Mouse (Mus musculus) testis, adult 2 months (tissue): ENCODE measurements around the gene Ift43. TPM values are rescaled to one million over a fixed set of nuclear protein-coding genes. Genes with fewer than 3 reads are reported as not detected.
A peak's percentile ranks its signal among the peaks of the same experiment; 100 is the strongest.

ENCODE experiments used
- H3K27ac ChIP-seq: fragments of 200-500 bp; 2 replicates; pipeline ENCODE4 v1.5.1; 2012; ENCODE audit warnings: low read depth, low read length; ENCODE audit not compliant: control insufficient read depth, insufficient read depth
- H3K27me3 ChIP-seq: fragments of 200-500 bp; 2 replicates; pipeline ENCODE4 v1.6.1; 2012; ENCODE audit warnings: mild to moderate bottlenecking, low read length, moderate library complexity; ENCODE audit not compliant: control insufficient read depth, insufficient read depth
- H3K36me3 ChIP-seq: fragments of 200-500 bp; 2 replicates; pipeline ENCODE4 v1.6.1; 2012; ENCODE audit warnings: mild to moderate bottlenecking, low read length; ENCODE audit not compliant: control insufficient read depth, insufficient read depth
- H3K4me1 ChIP-seq: fragments of 200-500 bp; 2 replicates; pipeline ENCODE4 v1.6.1; 2012; ENCODE audit warnings: low read length; ENCODE audit not compliant: control insufficient read depth, insufficient read depth
- H3K4me3 ChIP-seq: fragments of 200-500 bp; 2 replicates; pipeline ENCODE4 v1.5.1; 2012; ENCODE audit warnings: low read depth, mild to moderate bottlenecking, low read length, moderate library complexity, mixed read lengths; ENCODE audit not compliant: control insufficient read depth
- CTCF ChIP-seq: fragments of 200-500 bp; IDR thresholded peaks from 2 replicates; pipeline ENCODE4 v1.5.1; 2012; ENCODE audit warnings: low read depth, mild to moderate bottlenecking, inconsistent platforms, low read length, moderate library complexity; ENCODE audit not compliant: control insufficient read depth, insufficient read depth, insufficient replicate concordance
- POLR2A ChIP-seq: fragments of 200-500 bp; IDR thresholded peaks from 2 replicates; pipeline ENCODE4 v1.6.1; 2012; ENCODE audit warnings: low read depth, mild to moderate bottlenecking, inconsistent platforms, low read length, moderate library complexity; ENCODE audit not compliant: control insufficient read depth
- polyA plus RNA-seq: library from polyadenylated mRNA; depleted of rRNA; stranded (reverse); fragments of >200 nt; gene quantifications from 2 replicates; pipeline ENCODE4 v1.2.3, GENCODE M21; 2012

Ift43 gene
- polyA plus RNA-seq, 1 experiment: 219 TPM

DNA sequence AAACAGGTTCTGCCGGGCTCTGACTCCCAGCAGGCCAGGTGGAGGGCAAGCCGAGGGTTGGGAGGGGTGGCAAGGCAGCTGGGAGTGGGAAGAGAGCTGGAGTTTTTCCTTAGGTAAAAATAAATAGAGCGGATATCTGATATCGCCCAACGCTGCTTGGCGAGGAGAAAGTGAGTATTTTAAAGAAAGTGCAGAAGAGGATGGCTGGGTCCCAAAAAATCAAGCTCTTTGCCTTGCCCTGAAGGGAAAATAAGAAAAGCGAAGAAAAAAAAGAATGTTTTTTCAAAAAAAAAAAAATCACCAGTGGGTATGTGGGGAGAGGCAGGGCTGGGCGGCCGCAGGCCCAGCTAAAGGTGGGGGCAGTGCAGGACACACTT, 4.2 kb upstream of the Ift43 start:
- H3K4me3 ChIP-seq: peak overlapping the region; percentile 90
- peaks cover 5% of the 10 kb centered on the region; the same call in 1 of the 2 replicates for H3K27me3 ChIP-seq
- peak overlapping the region; percentile 64; the same call in 1 of the 2 replicates for H3K27ac ChIP-seq
- H3K4me1 ChIP-seq: peaks cover 22% of the 10 kb centered on the region
- no peaks in the 10 kb centered on the region for H3K36me3 ChIP-seq
- TF ChIP-seq CTCF (no peak), POLR2A (no peak)

DNA sequence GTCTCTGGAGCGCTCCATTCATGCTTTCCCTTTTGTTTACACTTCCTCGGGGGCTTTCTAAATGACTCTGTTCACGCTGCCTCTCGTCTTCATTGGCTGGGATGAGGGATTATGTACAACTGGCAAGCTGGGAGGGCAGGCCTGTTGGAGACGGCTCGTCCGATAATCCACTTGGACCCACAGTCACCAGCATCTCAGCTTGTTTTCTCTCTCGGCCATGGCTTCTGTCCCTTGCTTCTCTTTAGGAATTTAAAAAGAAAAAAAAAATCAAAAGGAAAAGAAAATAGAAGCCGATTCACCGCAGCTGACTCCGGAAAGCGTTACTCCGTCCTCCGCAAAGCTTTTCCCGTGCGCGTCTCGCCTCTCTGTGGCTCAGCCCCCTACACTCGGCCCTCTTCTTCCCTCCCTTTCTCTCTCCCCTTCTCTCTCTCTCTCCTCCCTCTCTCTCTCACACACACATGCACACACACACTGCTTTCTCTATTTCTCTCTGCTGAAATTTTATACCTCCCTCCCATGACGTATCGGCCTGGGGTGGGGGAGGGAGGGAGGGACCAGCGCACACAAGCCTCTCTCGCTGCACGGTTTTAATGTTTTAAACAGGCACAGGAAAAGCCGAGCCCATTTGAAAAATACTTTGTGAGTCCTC, 3.7 kb upstream of the Ift43 start, which contains the start of gene Tgfb3:
TSS of gene Tgfb3 (minus strand) at position 489 of the 649 bp plus-strand sequence.
- peaks cover 5% of the 10 kb centered on the region; the same call in 1 of the 2 replicates for H3K27me3 ChIP-seq
- no peak for TF ChIP-seq CTCF
- TF ChIP-seq POLR2A: no peak
- peaks cover 22% of the 10 kb centered on the region for H3K4me1 ChIP-seq
- H3K27ac ChIP-seq: peak within 1 kb of the TSS; percentile 84
- peak within 1 kb of the TSS; percentile 90 for H3K4me3 ChIP-seq
- H3K36me3 ChIP-seq: no peaks in the 10 kb centered on the region

DNA sequence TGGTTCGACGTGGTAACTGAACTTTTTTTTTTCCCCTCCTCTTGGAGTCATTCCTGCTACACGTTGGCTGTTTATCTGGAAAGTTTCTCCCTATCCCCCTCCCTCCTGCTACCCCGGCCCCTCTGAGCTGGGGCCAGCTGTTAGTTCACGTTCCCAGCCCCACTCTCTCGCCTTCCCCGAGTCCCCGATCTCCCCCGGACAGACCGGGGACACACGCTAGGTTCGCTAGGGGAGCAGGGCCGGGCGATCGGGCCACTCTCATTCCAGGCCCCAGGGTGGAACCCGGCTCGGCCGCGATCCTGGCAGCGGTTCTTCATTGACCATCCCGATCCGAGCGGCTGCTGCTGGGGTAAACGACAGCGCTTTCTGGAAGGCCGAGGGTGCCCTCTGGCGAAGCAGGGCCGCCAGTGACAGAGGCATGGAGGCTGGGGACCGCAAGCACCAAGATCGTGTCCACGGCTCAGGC, 3.1 kb upstream of the Ift43 start:
- Histone ChIP-seq H3K27me3 (peaks cover 5% of the 10 kb centered on the region; the same call in 1 of the 2 replicates), H3K27ac (peak overlapping the region; percentile 84), H3K4me3 (peak overlapping the region; percentile 90), H3K36me3 (no peaks in the 10 kb centered on the region), H3K4me1 (peaks cover 22% of the 10 kb centered on the region)
- TF ChIP-seq POLR2A (no peak), CTCF (peak; percentile 67; the same call in 1 of the 2 replicates)

DNA sequence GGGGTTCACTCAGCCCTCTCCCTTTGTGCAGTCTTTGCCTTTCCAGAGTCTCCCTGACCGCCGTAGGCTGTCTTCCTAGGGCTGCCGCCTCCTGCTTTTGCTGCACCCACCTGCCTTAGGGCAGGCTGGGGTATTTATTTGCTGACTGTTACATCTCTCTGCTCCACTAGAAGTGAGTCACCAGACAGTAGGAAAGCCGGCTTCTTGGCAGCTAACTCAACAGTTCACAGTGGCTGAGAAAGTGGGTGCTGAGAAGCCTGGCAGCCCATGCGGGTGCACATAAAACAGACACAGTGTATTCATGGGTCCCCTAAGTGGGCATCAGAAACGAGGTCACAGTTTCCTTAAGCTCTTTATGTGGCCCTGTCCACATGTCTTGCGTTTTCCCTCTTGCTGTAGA, 3.5 kb downstream of the Ift43 start:
- H3K4me3 ChIP-seq: peak overlapping the region; percentile 71
- H3K27ac ChIP-seq: no peak overlapping the region
- H3K4me1 ChIP-seq: peaks cover 13% of the 10 kb centered on the region
- H3K36me3 ChIP-seq: peaks cover 2% of the 10 kb centered on the region
- H3K27me3 ChIP-seq: no peaks in the 10 kb centered on the region
- TF ChIP-seq POLR2A (no peak), CTCF (no peak)

DNA sequence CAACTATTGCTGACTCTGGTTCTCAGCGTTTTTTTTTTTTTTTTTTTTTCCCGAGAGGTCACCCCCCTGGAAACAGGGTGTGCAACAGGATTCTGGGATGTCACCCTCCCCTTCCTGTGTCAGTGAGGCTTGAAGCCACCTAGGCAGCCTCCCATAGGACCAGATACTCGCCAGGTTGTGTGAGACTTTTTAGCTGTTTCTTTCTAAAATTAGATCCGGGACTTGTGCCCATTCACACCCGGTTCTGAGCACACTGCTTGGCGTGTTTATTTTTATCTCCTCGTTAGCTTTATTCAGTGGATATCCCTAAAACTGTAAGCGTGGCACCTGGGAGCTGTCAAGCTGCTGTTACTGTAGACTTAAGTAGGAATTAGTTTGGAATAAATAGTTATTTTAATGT, 4.2 kb downstream of the Ift43 start:
- TF ChIP-seq CTCF: no peak
- no peak for TF ChIP-seq POLR2A

DNA sequence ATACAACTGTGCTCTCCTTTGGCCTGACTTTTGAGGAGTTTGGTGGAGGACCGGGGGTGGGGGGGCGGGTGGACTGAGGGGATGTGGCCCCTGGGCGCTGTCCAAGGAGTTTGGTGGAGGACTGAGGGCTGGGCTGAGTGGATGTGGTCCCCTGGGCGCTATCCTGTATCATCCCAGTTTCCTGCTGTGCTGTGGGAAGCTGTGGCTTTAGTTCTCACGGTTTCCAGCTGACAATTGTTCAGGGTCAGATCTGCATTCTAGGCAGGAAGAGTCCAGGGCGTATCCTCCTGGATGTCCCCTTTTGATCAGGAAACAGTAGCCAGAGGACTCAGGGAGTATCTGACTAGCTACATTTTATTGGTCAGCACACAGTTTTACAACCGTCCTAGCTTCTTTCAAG, 5.7 kb downstream of the Ift43 start:
- H3K27me3 ChIP-seq: no peaks in the 10 kb centered on the region
- TF ChIP-seq POLR2A: no peak
- TF ChIP-seq CTCF: no peak
- H3K36me3 ChIP-seq: peaks cover 2% of the 10 kb centered on the region

More for the DNA sequence above, 4.2 kb downstream of the Ift43 start:
- Histone ChIP-seq H3K4me3 (no peak overlapping the region), H3K27me3 (no peaks in the 10 kb centered on the region), H3K36me3 (peaks cover 2% of the 10 kb centered on the region), H3K27ac (no peak overlapping the region), H3K4me1 (peaks cover 13% of the 10 kb centered on the region)

DNA sequence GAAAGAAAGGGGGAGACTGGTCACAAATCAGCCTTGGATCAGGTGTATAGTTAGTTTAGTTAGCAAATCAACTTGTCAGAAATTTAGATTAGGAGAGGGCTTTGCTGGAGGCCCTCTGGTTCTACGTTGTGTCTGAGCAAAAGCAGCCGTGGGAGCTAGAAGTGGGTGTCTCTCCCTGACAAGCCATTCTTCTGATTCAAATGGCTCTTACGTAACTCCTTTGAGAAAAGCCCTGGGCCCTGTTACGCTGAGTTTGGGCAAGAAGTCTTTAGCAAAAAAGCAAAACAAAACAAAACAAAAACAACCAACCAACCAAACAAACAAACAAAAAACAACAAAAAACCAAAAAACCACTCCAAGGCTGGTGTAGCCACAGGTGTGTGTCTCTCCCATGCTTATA, 8.4 kb downstream of the Ift43 start:
- H3K27ac ChIP-seq: no peak overlapping the region
- TF ChIP-seq CTCF (no peak), POLR2A (no peak)
- no peaks in the 10 kb centered on the region; the same call in 1 of the 2 replicates for H3K36me3 ChIP-seq
- peaks cover 2% of the 10 kb centered on the region; the same call in 1 of the 2 replicates for H3K4me1 ChIP-seq
- no peaks in the 10 kb centered on the region for H3K27me3 ChIP-seq
- no peak overlapping the region for H3K4me3 ChIP-seq

More for the DNA sequence above, 5.7 kb downstream of the Ift43 start:
- H3K4me3 ChIP-seq: no peak overlapping the region
- no peak overlapping the region for H3K27ac ChIP-seq
- H3K4me1 ChIP-seq: peaks cover 6% of the 10 kb centered on the region
